8 mouse cellular contexts compared by ENCODE assay signal in the genomic region with DNA sequence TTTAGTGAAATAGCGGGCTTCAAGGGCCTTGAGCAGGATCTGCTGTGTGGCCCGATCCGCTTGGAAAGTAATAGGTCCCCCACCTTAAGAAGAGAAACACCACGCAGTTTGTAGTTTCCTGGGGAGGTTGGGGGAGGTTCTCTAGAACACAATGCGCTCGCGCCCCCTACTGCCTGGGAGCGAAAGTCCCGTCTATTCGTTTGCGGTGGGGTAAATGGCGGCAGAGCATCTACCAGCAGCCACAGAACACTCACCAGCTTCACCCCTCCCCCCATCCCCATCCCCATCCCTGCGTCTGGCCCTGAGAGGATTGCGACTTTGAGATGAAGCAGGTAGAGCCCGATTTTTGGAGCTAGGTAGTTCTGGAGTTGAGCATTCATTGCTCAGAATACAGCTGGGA. TPM values are rescaled to one million over a fixed set of nuclear protein-coding genes. Genes with fewer than 3 reads are reported as not detected.
A peak's percentile ranks its signal among the peaks of the same experiment; 100 is the strongest.
DNase-seq lines count a peak whose midpoint lies in the region; ATAC-seq and TF ChIP-seq lines count a peak whose summit lies in the region.

No protein-coding gene starts in this region.

- peaks cover 0 to 12% of the 10 kb centered on the region in 2 experiments; a peak in 3 of 4 replicates for H3K4me1 ChIP-seq in MEL (ENCODE audit: control insufficient read depth in 1 of 2, insufficient read depth in 2 of 2, low read length in 2 of 2)
- H3K4me1 ChIP-seq in forebrain, embryonic 14.5 days (ENCODE audit: control insufficient read depth, insufficient read depth, low read length) = peaks cover 20% of the 10 kb centered on the region

- TF ChIP-seq POLR2A in MEL (IDR thresholded peaks at IDR 0.05; ENCODE audit: control insufficient read depth in 1 of 2, insufficient read depth in 1 of 2, low read depth in 1 of 2, low read length in 2 of 2, poor library complexity in 1 of 2) = 0 out of 4 replicates have a peak, but pooled peaks of 1 of the 2 experiments have one; percentile 16

- intact Hi-C loops in heart, postnatal 36 days (cut with DNase I) = loop anchor here (1.0 to 2.0 kb wide), 4 partner anchors 16 to 136 kb away; no protein-coding TSS in a partner anchor

- peak; percentile 67 for ATAC-seq in forebrain, embryonic 14.5 days

- DNase-seq in MEL (ENCODE audit: low read depth, low spot score) = peak; percentile 89
- peak; percentile 71 for DNase-seq in c-Kit-positive CD71-positive TER-119-positive erythroid progenitor cells, embryonic 14.5 days (ENCODE audit: low spot score)
- peak; percentile 91 for DNase-seq in forebrain, embryonic 14.5 days (ENCODE audit: low spot score)
- DNase-seq in heart, postnatal 36 days = peak; percentile 88 to 92
- DNase-seq in layer of hippocampus, postnatal 10 days (ENCODE audit: low spot score in 2 of 2) = peak; percentile 87 to 90
- peak; percentile 94 for DNase-seq in lung, postnatal 36 days
- peak; percentile 91 to 93 for DNase-seq in right cerebral cortex, adult 2 months (ENCODE audit: low spot score in 2 of 2)
- DNase-seq in urinary bladder, adult 2 months (ENCODE audit: low spot score) = peak; percentile 73

- peak; percentile 71 to 95 (median 94) for TF ChIP-seq CTCF in MEL (IDR thresholded peaks at IDR 0.05 in 2 of 3, conservative IDR thresholded peaks at IDR 0.05 in 1 of 3; ENCODE audit: control insufficient read depth in 1 of 3, insufficient read depth in 1 of 3, low read depth in 2 of 3, low read length in 3 of 3, poor library complexity in 1 of 3, severe bottlenecking in 1 of 3)

- peak overlapping the region; percentile 51 for H3K9ac ChIP-seq in MEL (ENCODE audit: control insufficient read depth, low read depth, low read length, poor library complexity, severe bottlenecking)
- H3K9ac ChIP-seq in forebrain, embryonic 14.5 days (ENCODE audit: low read length) = no peak overlapping the region

- peaks cover 0 to 12% of the 10 kb centered on the region in 2 experiments; a peak in 2 of 4 replicates for H3K36me3 ChIP-seq in MEL (ENCODE audit: control insufficient read depth in 1 of 2, insufficient read depth in 2 of 2, low read length in 2 of 2)
- H3K36me3 ChIP-seq in forebrain, embryonic 14.5 days (ENCODE audit: control insufficient read depth, insufficient read depth, low read length) = no peaks in the 10 kb centered on the region

- H3K4me2 ChIP-seq in forebrain, embryonic 14.5 days (ENCODE audit: low read length) = no peak overlapping the region; the same call in 1 of the 2 replicates

- 4% methylated on average over 15 of the region's 15 CpGs for WGBS in forebrain, embryonic 14.5 days

- H3K79me2 ChIP-seq in MEL (ENCODE audit: control insufficient read depth, insufficient read depth, low read length, poor library complexity) = no peaks in the 10 kb centered on the region; the same call in 1 of the 2 replicates

- no peaks in the 10 kb centered on the region for H3K9me3 ChIP-seq in MEL (replicated peaks; ENCODE audit: insufficient read depth, low read length)
- H3K9me3 ChIP-seq in forebrain, embryonic 14.5 days (replicated peaks; ENCODE audit: control insufficient read depth, low read length) = no peaks in the 10 kb centered on the region

- no peaks in the 10 kb centered on the region; a peak in 1 of 4 replicates for H3K27me3 ChIP-seq in MEL (ENCODE audit: control insufficient read depth in 1 of 2, insufficient read depth in 2 of 2, low read length in 2 of 2)
- H3K27me3 ChIP-seq in forebrain, embryonic 14.5 days (replicated peaks; ENCODE audit: control insufficient read depth, insufficient read depth, low read length) = no peaks in the 10 kb centered on the region

- peak overlapping the region; percentile 34 to 37; a peak in 3 of 4 replicates for H3K4me3 ChIP-seq in MEL (ENCODE audit: control insufficient read depth in 1 of 2, insufficient read depth in 1 of 2, low read depth in 2 of 2, low read length in 2 of 2)
- no peak overlapping the region for H3K4me3 ChIP-seq in forebrain, embryonic 14.5 days (ENCODE audit: low read depth, low read length)

- no peak overlapping the region for H3K27ac ChIP-seq in MEL (ENCODE audit: control insufficient read depth, low read depth, low read length)
- H3K27ac ChIP-seq in forebrain, embryonic 14.5 days (ENCODE audit: low read depth, low read length) = no peak overlapping the region

- no peak for TF ChIP-seq EP300 in MEL (IDR thresholded peaks at IDR 0.05; ENCODE audit: low read depth in 1 of 2, low read length in 2 of 2)

- peak; percentile 91 for TF ChIP-seq RAD21 in MEL (IDR thresholded peaks at IDR 0.05; ENCODE audit: low read depth, low read length)

TF ChIP-seq in MEL, 35 proteins besides CTCF, POLR2A, EP300 and RAD21:
- TF ChIP-seq ETS1 (IDR thresholded peaks at IDR 0.05; ENCODE audit: low read depth, low read length) (no peak), TCF12 (IDR thresholded peaks at IDR 0.05; ENCODE audit: low read depth, low read length) (0 out of 2 replicates have a peak, but pooled peaks have one; percentile 10), GABPA (IDR thresholded peaks at IDR 0.05; ENCODE audit: low read depth, low read length) (no peak), ZNF384 (IDR thresholded peaks at IDR 0.05; ENCODE audit: low read depth, low read length) (0 out of 2 replicates have a peak, but pooled peaks have one; percentile 10), HCFC1 (IDR thresholded peaks at IDR 0.05; ENCODE audit: low read depth, low read length) (0 out of 2 replicates have a peak, but pooled peaks have one; percentile 42), MAZ (IDR thresholded peaks at IDR 0.05; ENCODE audit: low read depth, low read length) (peak; percentile 76; the same call in 1 of the 2 replicates), ZC3H11A (IDR thresholded peaks at IDR 0.05; ENCODE audit: low read depth, low read length) (peak; percentile 86), BHLHE40 (IDR thresholded peaks at IDR 0.05; ENCODE audit: borderline replicate concordance, low read depth, low read length) (no peak), GATA1 (IDR thresholded peaks at IDR 0.05; ENCODE audit: low read depth, low read length) (no peak), SMC3 (IDR thresholded peaks at IDR 0.05; ENCODE audit: low read depth, low read length) (peak; percentile 94)

RNA-seq across cellular contexts. Expression of a gene that starts 21.8 kb away (rescaled TPM):
- 6.9 and 8.2 TPM in 2 replicates for total RNA-seq in MEL (2012; rRNA removed)
- polyA plus RNA-seq in MEL (2012; ENCODE audit: insufficient read depth in 1 of 2, insufficient read length in 2 of 2, low read depth in 1 of 2, low replicate concordance in 2 of 2, missing spikeins in 1 of 2) = 1 to 10 TPM in 1 of 2 experiments, not detected in 1; 8.0 TPM
- polyA plus RNA-seq in forebrain, embryonic 14.5 days (2014; fragmentation: Nextera tagmentation; extraction: Ambion mirVana) = 41.4 and 56.5 TPM in 2 replicates
- 10 to 100 TPM; 36.1 to 37.0 TPM for total RNA-seq in heart, postnatal 36 days (2021)
- 10 to 100 TPM; 77.9 to 81.5 TPM for total RNA-seq in layer of hippocampus, postnatal 10 days (2021)
- polyA plus RNA-seq in urinary bladder, adult 2 months (2012; rRNA removed) = 29.6 and 38.2 TPM in 2 replicates

RNA-seq across cellular contexts. Expression of a gene that starts 40.4 kb away (rescaled TPM):
- total RNA-seq in MEL (2012; rRNA removed) = 22.5 and 24.8 TPM in 2 replicates
- 10 to 100 TPM; 27.5 to 98.1 TPM for polyA plus RNA-seq in MEL (2012; ENCODE audit: insufficient read depth in 1 of 2, insufficient read length in 2 of 2, low read depth in 1 of 2, low replicate concordance in 2 of 2, missing spikeins in 1 of 2)
- 47.5 and 57.0 TPM in 2 replicates for polyA plus RNA-seq in forebrain, embryonic 14.5 days (2014; fragmentation: Nextera tagmentation; extraction: Ambion mirVana)
- total RNA-seq in heart, postnatal 36 days (2021) = 10 to 100 TPM; 46.4 to 48.4 TPM
- total RNA-seq in layer of hippocampus, postnatal 10 days (2021) = 10 to 100 TPM; 55.2 to 58.1 TPM
- polyA plus RNA-seq in urinary bladder, adult 2 months (2012; rRNA removed) = 46.4 and 52.3 TPM in 2 replicates
